Mouse (Mus musculus): ENCODE results near the gene Bcl2l1. TPM values are rescaled to one million over a fixed set of nuclear protein-coding genes. Genes with fewer than 3 reads are reported as not detected.

Gene Bcl2l1
- total and polyA plus RNA-seq, 2 experiments from 2014 or later: 124 to 158 TPM

GRCm38 (mm10) chr2:152810158-152810941, 21.2 kb downstream of the Bcl2l1 start:
- H3K36me3 ChIP-seq (ENCODE audit: insufficient read depth, low read length): no peaks in the 10 kb centered on the region
- no peak for DNase-seq (ENCODE audit: low spot score)
- no peaks in the 10 kb centered on the region for H3K4me1 ChIP-seq (ENCODE audit: insufficient read depth, low read length)
- no peak overlapping the region for H3K9ac ChIP-seq (replicated peaks; ENCODE audit: low read length, poor library complexity, severe bottlenecking)
- H3K9me3 ChIP-seq (ENCODE audit: low read length): no peaks in the 10 kb centered on the region
- WGBS: 87% methylated on average over 5 of the region's 5 CpGs
- no peak for TF ChIP-seq CTCF (IDR thresholded peaks at IDR 0.05)
- H3K27me3 ChIP-seq (ENCODE audit: insufficient read depth, low read length): no peaks in the 10 kb centered on the region
- no peak overlapping the region for H3K4me3 ChIP-seq (ENCODE audit: low read depth, low read length)
- no peak overlapping the region for H3K4me2 ChIP-seq (ENCODE audit: low read depth, low read length, poor library complexity, severe bottlenecking)
- no peak for ATAC-seq (ENCODE audit: low FRiP score)
- no peak overlapping the region for H3K27ac ChIP-seq (ENCODE audit: low read depth, low read length)

GRCm38 (mm10) chr2:152808178-152808577, 23.4 kb downstream of the Bcl2l1 start:
- Histone ChIP-seq H3K4me1 (ENCODE audit: insufficient read depth, low read length) (peaks cover 6% of the 10 kb centered on the region; the same call in 1 of the 2 replicates), H3K27me3 (ENCODE audit: insufficient read depth, low read length) (no peaks in the 10 kb centered on the region), H3K27ac (ENCODE audit: low read depth, low read length) (no peak overlapping the region), H3K9ac (replicated peaks; ENCODE audit: low read length, poor library complexity, severe bottlenecking) (no peak overlapping the region), H3K4me3 (ENCODE audit: low read depth, low read length) (no peak overlapping the region), H3K4me2 (ENCODE audit: low read depth, low read length, poor library complexity, severe bottlenecking) (no peak overlapping the region), H3K36me3 (ENCODE audit: insufficient read depth, low read length) (no peaks in the 10 kb centered on the region), H3K9me3 (ENCODE audit: low read length) (no peaks in the 10 kb centered on the region)
- WGBS: 90% methylated on average over 3 of the region's 3 CpGs
- ATAC-seq (ENCODE audit: low FRiP score) (no peak), DNase-seq (ENCODE audit: low spot score) (no peak)
- TF ChIP-seq CTCF (IDR thresholded peaks at IDR 0.05): no peak

GRCm38 (mm10) chr2:152806037-152806436, 25.5 kb downstream of the Bcl2l1 start:
- TF ChIP-seq CTCF (IDR thresholded peaks at IDR 0.05): no peak
- no peaks in the 10 kb centered on the region for H3K9me3 ChIP-seq (ENCODE audit: low read length)
- no peak overlapping the region for H3K4me3 ChIP-seq (ENCODE audit: low read depth, low read length)
- H3K4me1 ChIP-seq (ENCODE audit: insufficient read depth, low read length): peaks cover 6% of the 10 kb centered on the region; the same call in 1 of the 2 replicates
- H3K4me2 ChIP-seq (ENCODE audit: low read depth, low read length, poor library complexity, severe bottlenecking): no peak overlapping the region
- no peak overlapping the region for H3K9ac ChIP-seq (replicated peaks; ENCODE audit: low read length, poor library complexity, severe bottlenecking)
- no peak overlapping the region for H3K27ac ChIP-seq (ENCODE audit: low read depth, low read length)
- no peaks in the 10 kb centered on the region for H3K36me3 ChIP-seq (ENCODE audit: insufficient read depth, low read length)
- whole genome bisulfite sequencing: 83% methylated on average over 2 of the region's 2 CpGs
- no peak for DNase-seq (ENCODE audit: low spot score)
- ATAC-seq (ENCODE audit: low FRiP score): no peak
- no peaks in the 10 kb centered on the region for H3K27me3 ChIP-seq (ENCODE audit: insufficient read depth, low read length)

- WGBS: 43% methylated on average over 5 of the region's 5 CpGs
- no peak for TF ChIP-seq CTCF (IDR thresholded peaks at IDR 0.05)
- Histone ChIP-seq H3K4me2 (ENCODE audit: low read depth, low read length, poor library complexity, severe bottlenecking) (no peak overlapping the region), H3K36me3 (ENCODE audit: insufficient read depth, low read length) (no peaks in the 10 kb centered on the region), H3K4me3 (ENCODE audit: low read depth, low read length) (no peak overlapping the region), H3K9me3 (ENCODE audit: low read length) (no peaks in the 10 kb centered on the region), H3K4me1 (ENCODE audit: insufficient read depth, low read length) (peaks cover 6% of the 10 kb centered on the region; the same call in 1 of the 2 replicates), H3K27ac (ENCODE audit: low read depth, low read length) (0 out of 2 replicates have a peak overlapping the region, but pooled peaks have one; percentile 26), H3K27me3 (ENCODE audit: insufficient read depth, low read length) (no peaks in the 10 kb centered on the region), H3K9ac (replicated peaks; ENCODE audit: low read length, poor library complexity, severe bottlenecking) (no peak overlapping the region)
- DNase-seq (ENCODE audit: low spot score) (no peak), ATAC-seq (ENCODE audit: low FRiP score) (no peak)
Measured at GRCm38 (mm10) chr2:152805111-152805490, 26.4 kb downstream of the Bcl2l1 start.

GRCm38 (mm10) chr2:152804408-152805110, 27.0 kb downstream of the Bcl2l1 start:
- ATAC-seq (ENCODE audit: low FRiP score) (no peak), DNase-seq (ENCODE audit: low spot score) (peak; percentile 65)
- H3K27ac ChIP-seq (ENCODE audit: low read depth, low read length): 0 out of 2 replicates have a peak overlapping the region, but pooled peaks have one; percentile 26

GRCm38 (mm10) chr2:152803081-152803480, 28.4 kb downstream of the Bcl2l1 start:
- H3K9ac ChIP-seq (replicated peaks; ENCODE audit: low read length, poor library complexity, severe bottlenecking): no peak overlapping the region
- no peaks in the 10 kb centered on the region for H3K27me3 ChIP-seq (ENCODE audit: insufficient read depth, low read length)
- no peak overlapping the region for H3K4me3 ChIP-seq (ENCODE audit: low read depth, low read length)
- H3K27ac ChIP-seq (ENCODE audit: low read depth, low read length): no peak overlapping the region
- H3K36me3 ChIP-seq (ENCODE audit: insufficient read depth, low read length): no peaks in the 10 kb centered on the region
- no peak for TF ChIP-seq CTCF (IDR thresholded peaks at IDR 0.05)
- ATAC-seq (ENCODE audit: low FRiP score) (no peak), DNase-seq (ENCODE audit: low spot score) (no peak)
- WGBS: 87% methylated on average over 5 of the region's 5 CpGs
- no peak overlapping the region for H3K4me2 ChIP-seq (ENCODE audit: low read depth, low read length, poor library complexity, severe bottlenecking)
- H3K4me1 ChIP-seq (ENCODE audit: insufficient read depth, low read length): peaks cover 6% of the 10 kb centered on the region; the same call in 1 of the 2 replicates
- H3K9me3 ChIP-seq (ENCODE audit: low read length): no peaks in the 10 kb centered on the region

More at GRCm38 (mm10) chr2:152804408-152805110, 27.0 kb downstream of the Bcl2l1 start:
- peaks cover 6% of the 10 kb centered on the region; the same call in 1 of the 2 replicates for H3K4me1 ChIP-seq (ENCODE audit: insufficient read depth, low read length)
- H3K36me3 ChIP-seq (ENCODE audit: insufficient read depth, low read length): no peaks in the 10 kb centered on the region
- H3K4me3 ChIP-seq (ENCODE audit: low read depth, low read length): no peak overlapping the region
- 8% methylated on average over 6 of the region's 6 CpGs for WGBS
- H3K9ac ChIP-seq (replicated peaks; ENCODE audit: low read length, poor library complexity, severe bottlenecking): no peak overlapping the region
- no peaks in the 10 kb centered on the region for H3K27me3 ChIP-seq (ENCODE audit: insufficient read depth, low read length)
- no peaks in the 10 kb centered on the region for H3K9me3 ChIP-seq (ENCODE audit: low read length)
- TF ChIP-seq CTCF (IDR thresholded peaks at IDR 0.05): no peak
- no peak overlapping the region for H3K4me2 ChIP-seq (ENCODE audit: low read depth, low read length, poor library complexity, severe bottlenecking)
